Mouse (Mus musculus) layer of hippocampus, adult 11-12 months (tissue): ENCODE data around the gene Ahctf1.
A peak's percentile ranks its signal among the peaks of the same experiment; 100 is the strongest.

ENCODE experiments used
- DNase-seq: peaks from one replicate; pipeline ENCODE4 v3.0.0; 2022; ENCODE audit warnings: low spot score

Gene Ahctf1

DNA sequence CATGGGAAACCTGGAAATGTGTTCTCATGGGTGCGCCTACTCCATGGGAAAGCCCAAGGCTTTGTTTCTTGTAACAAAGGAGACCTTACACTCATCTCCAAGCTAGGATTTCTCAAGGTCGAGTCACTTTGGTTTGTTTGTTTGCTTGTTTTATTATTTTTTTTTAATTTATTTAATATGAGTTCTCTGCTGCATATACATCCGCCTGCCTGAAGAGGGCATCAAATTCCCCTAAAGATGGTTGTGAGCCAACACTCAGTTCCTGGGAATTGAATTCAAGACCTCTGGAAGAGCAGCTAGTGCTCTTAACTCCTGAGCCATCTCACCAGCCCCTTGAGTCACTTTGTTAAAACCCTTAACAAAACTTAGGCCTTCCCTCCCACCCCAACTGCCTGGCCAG lies 90.1 kb downstream of the Ahctf1 start:
- DNase-seq = no peak

DNA sequence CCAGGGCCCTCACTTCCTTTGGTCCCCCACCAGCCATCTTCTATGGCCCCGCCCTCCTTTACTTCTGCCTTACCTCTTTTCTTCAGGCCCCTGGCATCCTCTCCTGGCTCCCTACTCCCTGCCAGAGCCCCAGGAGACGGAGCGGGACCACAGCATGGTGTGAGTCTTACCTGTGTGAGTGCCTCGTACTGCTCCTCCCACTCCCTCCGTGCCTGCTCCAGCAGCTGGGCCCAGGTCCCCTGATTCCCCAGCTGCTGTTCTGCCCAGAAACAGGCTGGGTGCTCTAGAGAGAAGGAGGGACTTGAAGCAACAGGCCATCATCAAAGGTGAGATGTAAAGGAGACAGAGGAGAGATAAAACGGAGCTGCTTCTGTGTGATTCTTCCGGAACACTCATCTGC lies 90.8 kb downstream of the Ahctf1 start:
- DNase-seq = no peak

DNA sequence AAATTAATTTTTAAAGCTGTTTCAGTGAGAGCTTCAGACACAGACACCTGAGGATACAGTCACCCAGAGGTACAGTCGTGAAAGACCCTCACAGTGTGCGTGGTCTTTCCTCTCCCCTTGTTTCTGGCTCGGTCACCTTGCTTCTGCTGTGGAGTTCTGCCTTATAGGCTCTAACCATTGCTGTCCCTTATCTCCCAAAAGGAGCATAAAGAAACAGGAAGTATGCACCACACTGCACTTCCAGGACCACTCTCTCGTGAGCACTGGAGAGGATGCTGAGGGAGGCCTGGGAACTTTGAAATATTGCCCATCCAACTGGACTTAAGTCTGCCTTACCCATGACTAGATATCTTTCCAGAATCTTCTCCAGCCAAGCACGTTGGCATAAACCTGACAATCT lies 92.7 kb downstream of the Ahctf1 start:
- no peak for DNase-seq

DNA sequence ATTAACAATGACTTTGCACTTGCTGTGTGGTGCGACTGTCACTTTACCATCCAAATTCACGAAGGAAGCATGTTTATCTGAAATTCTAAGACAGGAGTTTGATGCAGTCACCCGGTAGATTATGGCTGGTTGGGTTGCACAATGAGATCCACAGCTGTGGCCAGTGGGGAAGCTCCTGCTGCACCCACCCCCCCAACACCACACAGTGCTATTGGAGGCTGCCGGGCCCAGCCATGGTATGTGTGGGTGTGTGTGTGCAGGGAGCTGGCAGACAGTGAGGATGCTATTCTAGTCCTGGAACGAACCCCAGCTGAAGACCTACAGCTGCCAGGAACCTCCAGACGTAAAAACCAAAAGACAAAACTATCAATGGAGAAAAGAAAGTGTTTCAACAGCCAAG lies 94.1 kb downstream of the Ahctf1 start:
- peak; percentile 85 for DNase-seq

DNA sequence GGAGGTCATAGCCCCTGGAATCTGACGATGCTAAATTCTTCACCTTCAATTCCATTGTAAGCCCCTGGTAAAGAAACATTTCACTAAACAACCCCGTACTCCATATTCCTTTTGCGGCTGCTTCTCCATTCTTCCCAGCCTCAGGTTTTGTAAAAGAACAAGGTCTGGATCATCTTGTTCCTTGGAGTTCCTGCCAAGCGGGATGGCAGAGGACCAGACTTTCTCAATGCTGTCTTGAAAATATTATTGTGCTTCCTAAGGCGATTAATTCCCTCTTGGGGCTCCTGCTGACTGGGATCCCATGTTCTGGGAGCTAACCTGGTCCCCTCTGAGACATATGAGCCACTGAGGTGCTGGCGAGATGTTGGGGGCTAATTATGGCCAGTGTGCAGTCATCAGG lies 98.3 kb downstream of the Ahctf1 start:
- peak; percentile 64 for DNase-seq

DNA sequence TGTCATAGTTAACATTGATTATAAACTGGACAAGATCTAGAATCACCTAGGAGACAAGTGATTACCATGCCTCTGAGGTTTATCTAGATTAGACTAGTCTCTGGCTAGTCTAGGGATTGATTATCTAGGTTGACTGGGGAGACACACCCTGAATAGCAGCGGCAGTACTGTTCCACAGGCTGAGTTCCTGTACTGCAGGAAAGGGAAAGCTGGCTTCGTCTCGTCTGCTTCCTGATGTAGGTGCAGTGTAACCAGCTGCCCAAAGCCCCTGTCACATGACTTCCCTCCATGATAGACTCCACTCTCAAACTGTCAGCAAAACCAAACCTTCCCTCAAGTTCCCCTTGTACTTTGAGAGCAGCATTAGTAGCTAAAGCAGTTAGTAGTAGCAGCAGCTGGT lies 99.3 kb downstream of the Ahctf1 start:
- DNase-seq = no peak
